Mouse (Mus musculus) bone marrow, adult 2 months (tissue): ENCODE data around the gene Tbc1d10c. TPM values are rescaled to one million over a fixed set of nuclear protein-coding genes. Genes with fewer than 3 reads are reported as not detected.

Experiments used
- H3K27ac ChIP-seq: fragments of 200-500 bp; 2 replicates; pipeline ENCODE4 v1.5.1; 2012; ENCODE audit warnings: low read depth, mild to moderate bottlenecking, control low read depth, inconsistent platforms, low read length; ENCODE audit not compliant: control insufficient read depth, poor library complexity, insufficient read depth
- H3K4me1 ChIP-seq: fragments of 200-500 bp; 2 replicates; pipeline ENCODE4 v1.6.1; 2011; ENCODE audit warnings: low read length; ENCODE audit not compliant: control insufficient read depth, insufficient read depth
- H3K4me3 ChIP-seq: fragments of 200-500 bp; replicated peaks from 2 replicates; pipeline ENCODE3; 2011; ENCODE audit warnings: mild to moderate bottlenecking, low read depth, low read length, control low read depth; ENCODE audit not compliant: control insufficient read depth
- CTCF ChIP-seq: fragments of 200-500 bp; IDR thresholded peaks from 2 replicates; pipeline ENCODE4 v1.5.1; 2011; ENCODE audit warnings: low read length, control low read depth; ENCODE audit not compliant: control insufficient read depth, insufficient read depth
- POLR2A ChIP-seq: fragments of 200-500 bp; IDR thresholded peaks from 2 replicates; pipeline ENCODE4 v1.6.1; 2011; ENCODE audit warnings: low read depth, mild to moderate bottlenecking, control low read depth, low read length, borderline replicate concordance; ENCODE audit not compliant: control insufficient read depth
- WGBS: fragments of 180-500 bp; shearing (Covaris S2); methylation state at CpG from one replicate; pipeline ENCODE4 v1.1.7; 2018; 5-methylcytosine and 5-hydroxymethylcytosine counted together
- polyA plus RNA-seq: library from polyadenylated mRNA; stranded (reverse); fragments of >200 nt; gene quantifications from 2 replicates; pipeline ENCODE4 v1.2.4, GENCODE M21; 2011; ENCODE audit warnings: low replicate concordance; ENCODE audit not compliant: missing spikeins, insufficient read depth, insufficient read length

The Tbc1d10c gene
- polyA plus RNA-seq, 1 experiment, result 168 TPM

DNA sequence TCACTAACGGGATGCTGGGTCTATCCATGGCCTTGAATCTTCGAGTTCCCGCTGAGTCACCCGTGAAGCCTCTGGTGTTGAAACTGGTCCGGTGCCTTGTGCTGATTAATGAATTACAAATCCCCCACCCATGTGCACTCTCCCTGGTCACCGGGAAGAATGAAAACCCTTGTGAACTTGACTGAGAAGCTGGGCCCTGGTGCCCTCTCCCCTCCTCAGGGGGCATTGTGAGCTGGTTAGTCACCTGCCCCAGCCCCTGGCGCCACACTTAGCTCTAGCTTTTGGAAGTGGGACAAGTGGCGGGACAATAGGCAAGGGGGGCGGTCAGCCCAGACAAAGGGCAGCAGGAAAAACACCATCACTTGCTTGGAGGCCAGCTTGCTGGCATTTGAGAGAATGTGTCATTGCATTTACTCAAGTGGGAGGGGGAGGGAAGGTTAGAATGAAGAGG lies 22.5 kb upstream of the Tbc1d10c start:
- Histone ChIP-seq H3K4me1 (peaks cover 5% of the 10 kb centered on the region), H3K4me3 (peak overlapping the region; percentile 15), H3K27ac (peak overlapping the region; percentile 49; the same call in 1 of the 2 replicates)
- WGBS, result 13% methylated on average over 9 of the region's 9 CpGs
- TF ChIP-seq CTCF, result no peak
- no peak for TF ChIP-seq POLR2A

DNA sequence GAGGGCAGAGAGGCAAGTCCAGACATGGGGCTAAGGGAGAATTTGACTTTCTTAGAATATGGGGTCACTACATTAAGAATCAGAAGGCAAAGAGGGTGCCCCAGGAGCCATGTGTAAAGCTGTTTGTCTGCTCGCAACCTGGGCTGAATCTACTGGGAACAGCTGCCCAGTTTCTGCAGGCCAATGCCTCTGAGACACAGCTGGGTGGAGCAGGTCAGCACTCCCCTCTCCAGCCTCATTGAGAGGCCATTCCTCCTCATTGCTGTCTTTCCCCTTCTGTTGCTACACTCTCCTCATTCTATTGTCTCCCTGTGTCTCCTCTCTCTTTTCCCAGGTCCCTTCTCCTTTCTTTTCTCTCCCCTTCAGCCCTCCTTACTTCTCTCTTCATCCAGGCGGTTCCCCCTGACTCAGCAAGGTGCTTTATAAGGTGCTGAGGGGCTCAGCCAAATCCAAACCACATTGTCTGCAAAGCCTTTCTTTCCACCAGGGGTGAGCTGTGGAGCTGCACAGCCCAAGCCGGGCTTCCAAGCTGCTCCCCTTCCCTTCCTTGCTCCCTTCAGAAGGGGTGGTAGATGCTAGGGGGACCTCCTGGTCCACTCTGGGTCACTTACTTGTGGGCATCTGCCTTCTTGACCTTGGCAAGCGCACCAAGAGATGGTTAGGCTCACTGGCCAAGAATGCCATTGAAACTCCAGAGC lies 21.0 kb upstream of the Tbc1d10c start:
- WGBS, result 65% methylated on average over 4 of the region's 4 CpGs
- Histone ChIP-seq H3K4me1 (peaks cover 5% of the 10 kb centered on the region), H3K27ac (no peak overlapping the region), H3K4me3 (no peak overlapping the region)
- TF ChIP-seq POLR2A, result no peak
- no peak for TF ChIP-seq CTCF

DNA sequence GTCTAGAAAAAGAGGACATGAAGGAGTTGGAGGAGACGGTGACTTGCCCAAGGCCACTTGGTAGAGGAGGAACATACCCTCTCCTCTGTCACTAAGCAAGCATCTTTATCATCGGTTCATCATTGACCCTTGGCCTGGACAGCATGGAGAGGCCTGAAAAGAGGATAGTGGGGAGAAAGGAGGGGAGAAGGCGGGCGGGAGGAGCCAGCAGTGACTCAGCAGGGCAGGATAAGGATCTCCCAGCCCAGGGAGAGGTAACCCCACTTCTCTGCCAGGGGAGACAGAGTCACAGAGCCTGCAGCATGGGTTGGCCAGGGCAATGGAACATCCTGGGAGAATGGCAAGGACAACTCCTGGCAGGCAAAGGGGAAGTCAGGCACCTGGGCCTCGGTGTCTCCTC lies 17.5 kb upstream of the Tbc1d10c start:
- H3K27ac ChIP-seq, result no peak overlapping the region
- TF ChIP-seq POLR2A, result no peak
- no peak for TF ChIP-seq CTCF
- no peaks in the 10 kb centered on the region for H3K4me1 ChIP-seq
- no peak overlapping the region for H3K4me3 ChIP-seq
- WGBS, result 74% methylated on average over 5 of the region's 5 CpGs

DNA sequence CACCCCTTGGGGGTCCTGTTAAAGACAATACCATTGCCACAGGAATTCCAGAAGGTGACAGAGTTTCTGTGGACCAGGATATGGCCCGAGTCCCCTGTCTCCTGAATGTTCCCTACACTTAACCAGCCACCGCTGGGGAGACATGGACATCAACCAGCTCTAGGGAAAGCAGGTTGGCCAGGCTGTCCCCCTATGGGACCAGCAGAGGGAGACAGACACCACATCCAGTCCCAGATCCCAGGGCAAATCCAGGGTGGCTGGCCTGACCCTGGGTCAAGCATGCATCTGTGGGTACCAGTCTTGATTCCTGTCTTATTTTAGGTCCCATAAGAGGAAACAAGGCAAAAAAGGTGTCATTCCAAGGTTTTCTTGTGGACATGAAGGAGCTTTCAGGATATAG lies 15.9 kb upstream of the Tbc1d10c start:
- H3K4me3 ChIP-seq, result no peak overlapping the region
- no peak overlapping the region for H3K27ac ChIP-seq
- H3K4me1 ChIP-seq, result peaks cover 4% of the 10 kb centered on the region; the same call in 1 of the 2 replicates
- 2% methylated on average over 2 of the region's 2 CpGs for WGBS
- TF ChIP-seq CTCF, result peak; percentile 98
- TF ChIP-seq POLR2A, result no peak

DNA sequence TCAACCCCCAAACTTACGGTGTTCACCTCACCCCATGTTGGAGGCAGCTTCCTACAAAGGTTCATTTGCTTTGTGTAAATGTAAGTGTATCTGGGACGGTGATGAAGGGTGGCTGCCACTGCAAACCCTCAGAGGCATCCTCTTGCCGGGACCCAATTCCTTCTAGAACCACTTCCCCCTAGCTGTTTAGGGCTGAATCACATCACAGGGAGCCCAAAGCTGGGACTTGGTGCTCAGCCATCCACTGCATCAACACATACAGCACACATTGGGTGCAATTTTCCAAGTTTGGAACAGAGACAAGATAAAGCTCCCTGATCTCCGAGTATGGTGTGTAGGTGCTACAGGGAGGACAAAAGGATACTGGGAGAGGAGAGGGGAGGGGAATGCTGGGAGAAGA lies 13.8 kb upstream of the Tbc1d10c start:
- Histone ChIP-seq H3K4me1 (peaks cover 8% of the 10 kb centered on the region), H3K4me3 (no peak overlapping the region), H3K27ac (no peak overlapping the region)
- no peak for TF ChIP-seq POLR2A
- peak; percentile 13; the same call in 1 of the 2 replicates for TF ChIP-seq CTCF
- 46% methylated on average over 4 of the region's 4 CpGs for WGBS

DNA sequence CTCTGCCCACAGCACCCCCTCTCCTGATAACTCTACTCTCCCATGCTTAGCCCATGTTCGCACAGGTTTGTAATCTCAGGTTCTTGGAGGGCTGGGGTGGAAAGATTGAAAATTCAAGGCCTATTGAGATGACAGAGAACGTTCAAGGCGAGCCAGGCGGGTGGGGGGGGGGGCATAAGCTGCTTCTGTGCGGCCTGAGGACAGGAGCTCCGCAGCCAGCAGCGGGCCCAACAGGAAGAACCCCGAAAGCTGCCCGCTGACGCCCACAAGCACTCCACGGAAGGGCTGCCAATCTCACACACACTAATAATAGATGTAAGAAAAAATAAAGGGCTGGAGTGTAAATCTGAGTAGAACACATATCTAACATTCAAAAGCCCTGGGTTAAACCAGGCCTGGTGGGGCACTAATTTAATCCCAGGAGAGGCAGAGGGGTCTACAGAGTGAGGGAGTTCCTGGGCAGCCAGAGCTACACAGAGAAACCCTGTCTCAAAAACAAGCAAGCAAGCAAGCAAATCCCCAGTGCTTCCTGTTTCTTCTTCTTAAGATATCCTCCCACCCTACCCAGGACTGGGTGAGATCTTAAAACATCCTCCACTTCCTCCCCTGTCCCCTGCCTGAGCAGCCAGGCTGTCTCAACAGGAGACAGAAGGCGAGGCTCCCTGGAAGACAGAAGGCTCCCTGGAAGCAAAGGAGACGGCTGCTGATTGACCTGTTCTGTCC lies 12.7 kb upstream of the Tbc1d10c start:
- Histone ChIP-seq H3K4me3 (no peak overlapping the region), H3K27ac (peak overlapping the region; percentile 55), H3K4me1 (peaks cover 8% of the 10 kb centered on the region)
- WGBS, result 7% methylated on average over 13 of the region's 13 CpGs
- no peak for TF ChIP-seq CTCF
- no peak for TF ChIP-seq POLR2A

DNA sequence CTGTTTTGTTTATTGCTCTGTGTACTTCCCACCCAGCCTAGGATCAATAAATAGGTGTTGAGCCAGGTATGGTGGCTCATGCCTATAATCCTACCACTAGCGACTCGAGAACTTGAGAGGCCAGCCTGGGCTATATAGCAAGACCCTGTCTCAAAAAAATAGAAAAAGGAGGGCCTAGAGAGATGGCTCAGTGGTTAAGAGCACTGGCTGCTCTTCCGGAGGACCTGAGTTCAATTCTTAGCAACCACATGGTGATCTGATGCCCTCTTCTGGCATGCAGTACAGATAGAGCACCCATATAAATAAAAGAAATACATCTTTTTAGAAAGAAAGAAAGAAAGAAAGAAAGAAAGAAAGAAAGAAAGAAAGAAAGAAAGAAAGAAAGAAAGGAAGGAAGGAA lies 12.1 kb upstream of the Tbc1d10c start:
- 24% methylated on average over 3 of the region's 3 CpGs for WGBS
- no peak for TF ChIP-seq POLR2A
- peak; percentile 15; the same call in 1 of the 2 replicates for TF ChIP-seq CTCF
- Histone ChIP-seq H3K4me1 (peaks cover 8% of the 10 kb centered on the region), H3K27ac (peak overlapping the region; percentile 67; the same call in 1 of the 2 replicates), H3K4me3 (no peak overlapping the region)

DNA sequence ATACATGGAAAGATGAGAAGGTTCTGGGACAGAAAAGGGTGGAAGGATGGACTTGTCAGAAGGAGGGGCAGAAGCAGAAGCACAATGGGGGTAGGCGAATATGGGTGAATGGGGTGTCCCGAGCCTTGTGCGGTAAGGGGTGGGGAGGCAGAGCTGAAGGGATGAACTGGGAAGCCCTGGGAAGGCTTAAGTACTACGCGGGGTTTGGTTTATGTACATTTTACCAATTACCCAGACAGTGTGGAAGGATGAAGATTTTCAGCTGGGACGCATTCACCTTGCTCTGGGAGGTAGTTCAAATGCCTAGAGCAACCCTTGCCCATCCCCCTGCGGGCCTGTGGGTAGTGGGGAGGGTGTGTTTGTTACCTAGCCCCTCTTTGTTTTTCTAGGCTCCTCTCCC lies 11.1 kb upstream of the Tbc1d10c start:
- peaks cover 8% of the 10 kb centered on the region for H3K4me1 ChIP-seq
- 62% methylated on average over 7 of the region's 7 CpGs for WGBS
- no peak overlapping the region for H3K27ac ChIP-seq
- no peak overlapping the region for H3K4me3 ChIP-seq
- TF ChIP-seq POLR2A (no peak), CTCF (no peak)
